Mouse (Mus musculus): ENCODE measurements around the gene Ttc24.

GRCm38 (mm10) chr3:88106126-88106525 lies 28.0 kb upstream of the Ttc24 start:
- TF ChIP-seq CHD2 (IDR thresholded peaks at IDR 0.05; ENCODE audit: low read depth, low read length): no peak
- TF ChIP-seq MAFK (IDR thresholded peaks at IDR 0.05; ENCODE audit: insufficient read depth, low read depth, low read length): no peak
- no peak for TF ChIP-seq ZNF384 (IDR thresholded peaks at IDR 0.05; ENCODE audit: low read depth, low read length)
- no peak for TF ChIP-seq HCFC1 (IDR thresholded peaks at IDR 0.05; ENCODE audit: borderline replicate concordance, insufficient read depth, low read length)
- TF ChIP-seq ZC3H11A (IDR thresholded peaks at IDR 0.05; ENCODE audit: borderline replicate concordance, low read depth, low read length): no peak
